Mouse (Mus musculus) WW6 (cell line): ENCODE measurements at regions not wholly inside any gene's neighbourhood (a gene's known extent, or its start where the extent isn't known, plus 50 kb on each side); places are given as distances from the start of the nearest gene placed in this dataset.
"Not testable (repeated sequence)": the region's sequence is repeated elsewhere in the genome, so short reads cannot be mapped to it uniquely, and the experiment has no call there.

Experiments used
- DNase-seq: peaks from one replicate; pipeline ENCODE4 v3.0.0-alpha.2; 2013; ENCODE audit warnings: low read depth, low spot score

DNA sequence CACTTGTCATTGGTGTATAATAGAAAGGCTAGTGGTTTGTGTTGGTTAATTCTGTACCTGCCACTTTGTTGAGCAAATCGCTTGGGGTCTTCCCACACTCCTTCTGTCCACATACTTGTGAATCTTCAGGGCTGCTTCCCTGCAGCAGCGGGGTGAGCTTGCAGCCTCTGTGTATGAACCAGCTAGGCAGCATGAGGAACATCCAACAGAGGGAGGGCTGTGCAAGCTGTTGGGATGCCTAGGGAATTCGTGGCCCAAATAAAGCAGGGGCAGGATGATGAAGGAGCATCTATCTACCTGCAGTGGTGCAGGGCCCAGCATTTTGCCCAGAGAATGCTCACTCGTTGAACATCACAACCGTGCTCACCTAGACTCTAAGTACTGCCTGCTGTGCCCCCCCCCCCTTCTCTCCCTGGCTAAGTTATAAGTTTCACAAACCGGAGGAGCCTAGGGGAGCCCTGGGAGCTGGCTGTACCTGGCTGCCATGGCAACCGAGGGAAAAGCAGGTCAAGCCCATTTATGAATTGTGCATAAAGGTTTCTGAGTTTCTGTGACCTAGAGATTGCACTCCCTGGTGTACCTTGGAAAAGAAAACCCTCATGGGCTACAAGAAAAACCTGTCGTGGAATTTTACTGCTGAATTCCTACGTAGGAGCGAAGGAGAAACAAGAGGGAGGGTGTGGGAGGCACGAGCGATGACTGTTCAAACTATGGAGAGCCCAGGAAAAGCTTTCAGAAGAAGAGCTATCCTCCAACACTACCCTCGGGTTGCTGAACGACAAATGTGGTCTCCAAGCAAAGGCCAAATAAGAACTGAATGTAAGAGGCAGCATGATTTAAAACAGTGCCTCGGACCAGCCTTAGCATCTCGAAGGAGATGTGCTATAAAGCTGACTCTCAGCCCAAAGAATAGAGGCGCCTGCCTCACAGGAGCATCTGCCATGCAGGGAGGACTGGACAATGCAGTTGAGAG, 131.0 kb upstream of the Dapk1 start:
- DNase-seq, result no peak

- DNase-seq, result no peak
Measured at GRCm38 (mm10) chr13:60471602-60472001, 130.1 kb upstream of the Dapk1 start.

DNA sequence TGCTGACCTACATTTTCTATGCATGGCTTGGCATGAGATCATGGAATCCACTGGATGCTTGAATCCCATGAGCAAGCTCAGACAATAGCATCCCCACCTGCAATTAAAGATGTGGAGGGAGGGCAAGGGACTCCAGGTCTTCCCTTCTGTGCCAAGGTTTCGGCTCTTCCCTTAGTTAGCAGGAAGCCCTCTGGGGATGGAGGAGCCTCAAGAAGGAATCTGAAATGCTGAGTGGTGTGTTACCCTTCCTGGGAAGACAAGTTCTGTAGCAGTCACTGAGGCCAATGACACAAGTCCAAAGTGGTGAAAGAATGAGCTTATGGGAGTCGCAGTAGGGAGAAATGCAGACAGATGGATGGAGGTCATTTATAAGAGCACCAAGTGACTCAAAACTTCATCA, 125.4 kb upstream of the Dapk1 start:
- no peak for DNase-seq

- DNase-seq, result no peak
Measured at GRCm38 (mm10) chr13:60478301-60478700, 123.4 kb upstream of the Dapk1 start.

DNA sequence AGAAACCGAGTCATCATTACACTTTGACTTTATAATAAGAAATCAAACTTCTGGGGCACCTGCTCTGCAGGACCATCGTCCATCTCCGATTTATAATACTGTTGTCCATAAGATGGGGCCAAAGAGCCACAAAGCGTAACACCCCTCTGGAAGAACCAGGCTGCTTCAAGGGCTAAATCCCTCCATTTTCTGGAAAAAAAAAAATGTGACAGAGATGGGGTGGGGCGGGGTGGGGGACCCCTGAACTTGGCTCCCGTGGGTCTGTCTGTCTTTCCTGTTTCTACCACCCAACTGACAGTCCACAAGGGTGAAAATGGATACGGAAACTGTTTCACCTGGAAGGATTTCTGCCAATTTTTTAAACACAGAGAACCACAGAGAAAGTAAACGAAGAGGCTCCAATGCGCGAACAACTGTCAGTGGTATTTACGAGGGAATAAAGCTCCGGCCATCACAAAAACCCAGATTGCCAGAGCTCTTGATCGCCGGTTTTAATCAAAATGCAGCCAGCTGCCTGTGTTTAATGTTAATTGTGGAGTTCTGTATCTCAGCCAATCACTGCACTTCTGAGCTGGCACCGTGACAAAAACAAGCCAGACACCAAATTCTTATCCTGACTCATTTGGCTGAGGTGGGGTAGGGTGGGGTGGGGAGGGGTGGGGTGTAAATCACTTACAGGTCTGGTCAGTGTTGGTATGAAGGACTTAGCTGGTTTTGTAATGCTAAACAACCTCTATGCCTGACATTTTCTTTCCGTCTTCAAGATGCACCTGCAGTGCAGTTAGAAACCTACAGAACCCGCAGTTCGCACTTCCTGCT, 122.5 kb upstream of the Dapk1 start:
- no peak for DNase-seq

- no peak for DNase-seq
Measured at GRCm38 (mm10) chr13:60479862-60480730, 121.7 kb upstream of the Dapk1 start.

DNA sequence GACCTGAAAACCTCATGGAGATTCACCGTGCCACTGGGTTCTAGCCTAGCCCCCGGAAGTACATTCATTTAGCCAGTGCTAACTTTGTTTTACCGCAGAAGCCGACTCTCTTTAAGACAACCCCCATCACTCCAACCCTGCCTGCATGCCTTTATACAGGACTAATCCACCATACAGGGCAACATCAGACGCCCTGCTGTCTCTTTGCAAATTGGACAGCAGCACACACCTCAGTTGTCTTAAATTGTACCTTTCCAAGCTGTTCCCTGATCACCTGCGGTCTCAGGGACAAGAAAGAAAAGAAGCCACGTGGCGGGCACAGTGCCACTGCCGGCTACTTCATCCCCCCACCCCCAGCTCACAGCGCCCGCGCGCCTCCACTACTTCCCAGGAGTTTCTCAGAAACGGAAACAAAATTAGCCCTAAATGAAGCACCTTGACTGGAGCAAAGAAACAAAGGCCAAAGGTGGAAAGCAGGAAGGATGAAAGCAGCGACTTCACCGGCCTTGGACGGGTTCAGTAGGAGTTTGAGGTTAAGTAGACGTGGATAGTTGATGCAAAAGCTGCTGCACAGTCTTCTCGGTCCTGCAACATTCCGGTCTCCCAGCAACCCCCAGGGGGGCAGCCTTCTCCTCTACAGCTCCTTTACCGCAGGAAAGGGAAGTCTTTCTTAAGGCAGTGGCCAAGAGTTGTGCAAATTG, 120.9 kb upstream of the Dapk1 start:
- no peak for DNase-seq

DNA sequence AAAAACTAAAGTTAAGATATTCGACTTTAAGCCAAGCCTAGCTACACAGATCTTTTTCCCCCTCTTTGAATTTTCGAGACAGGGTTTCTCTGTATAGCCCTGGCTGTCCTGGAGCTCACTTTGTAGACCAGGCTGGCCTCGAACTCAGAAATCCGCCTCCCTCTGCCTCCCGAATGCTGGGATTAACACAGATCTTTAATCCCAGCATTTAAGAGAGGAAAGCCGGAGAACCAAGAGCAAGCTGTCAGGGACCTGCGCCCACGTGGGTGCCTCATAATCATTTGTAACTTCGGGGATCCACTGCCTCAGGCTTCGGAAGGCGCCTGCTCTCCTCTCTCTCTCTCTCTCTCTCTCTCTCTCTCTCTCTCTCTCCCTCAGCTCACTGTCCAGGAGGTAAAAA, 120.3 kb upstream of the Dapk1 start:
- DNase-seq, result not testable (repeated sequence)

GRCm38 (mm10) chr13:60481946-60482345, 119.8 kb upstream of the Dapk1 start:
- no peak for DNase-seq

GRCm38 (mm10) chr13:60486105-60486504, 115.6 kb upstream of the Dapk1 start:
- no peak for DNase-seq

DNA sequence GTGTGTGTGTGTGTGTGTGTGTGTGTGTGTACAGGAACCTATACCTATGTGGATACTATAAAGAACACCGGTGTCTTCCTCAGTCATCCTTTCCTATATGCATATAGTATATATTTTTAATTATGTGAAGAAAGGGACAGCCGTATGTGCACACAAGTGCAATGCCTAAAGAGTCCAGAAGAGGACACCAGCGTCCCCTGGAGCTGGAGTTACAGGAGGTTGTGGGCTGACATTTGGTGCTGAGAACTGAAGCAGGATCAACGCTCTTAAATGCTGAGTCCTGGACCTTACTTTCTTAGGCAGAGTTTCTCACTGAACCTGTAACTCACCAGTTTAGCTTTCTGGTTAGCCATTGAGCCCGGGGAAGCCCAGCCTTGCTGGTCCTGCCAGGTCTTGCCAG, 114.9 kb upstream of the Dapk1 start:
- no peak for DNase-seq

GRCm38 (mm10) chr13:60488131-60488883, 113.4 kb upstream of the Dapk1 start:
- DNase-seq, result no peak

DNA sequence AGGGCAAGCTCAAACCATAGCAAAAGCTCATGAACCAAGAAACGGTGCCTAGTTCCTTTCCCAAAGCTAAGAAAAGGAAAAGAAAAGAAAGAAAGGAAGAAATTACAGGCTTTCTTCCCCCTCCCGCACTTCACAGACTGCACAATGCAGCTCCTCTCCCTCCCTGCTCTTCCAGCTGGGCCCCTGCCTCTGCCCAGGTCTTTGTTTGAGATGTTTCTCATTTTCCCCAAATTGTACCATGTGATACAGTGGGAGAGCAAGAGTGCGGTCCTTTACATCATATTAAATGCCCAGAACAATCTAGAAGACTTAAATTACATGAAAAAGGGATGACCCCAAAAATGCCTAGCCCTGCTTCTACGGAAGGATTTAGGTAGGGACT, 112.9 kb upstream of the Dapk1 start:
- no peak for DNase-seq

- no peak for DNase-seq
Measured at GRCm38 (mm10) chr13:60491948-60492464, 109.7 kb upstream of the Dapk1 start.

DNA sequence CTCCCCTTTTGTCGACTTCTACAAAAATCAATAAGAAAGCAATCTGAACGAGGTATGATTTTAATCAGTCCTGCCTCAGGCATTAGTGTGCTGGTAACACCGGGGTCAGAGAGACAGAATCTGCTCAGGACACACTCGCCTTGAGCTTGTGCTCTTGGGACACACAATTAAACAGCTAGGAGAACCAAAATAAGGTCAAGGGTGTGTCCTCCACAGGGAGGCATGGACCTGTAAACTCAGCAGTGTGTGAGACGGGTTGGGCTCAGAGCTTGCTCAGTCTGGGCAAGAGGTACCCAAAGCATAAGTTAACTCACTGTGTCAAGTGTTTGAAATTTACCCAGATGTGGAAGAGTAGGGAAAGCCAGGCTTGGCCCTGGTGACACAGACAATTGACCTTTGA, 107.9 kb upstream of the Dapk1 start:
- DNase-seq, result no peak

GRCm38 (mm10) chr13:60497714-60498400, 103.9 kb upstream of the Dapk1 start:
- DNase-seq, result no peak

DNA sequence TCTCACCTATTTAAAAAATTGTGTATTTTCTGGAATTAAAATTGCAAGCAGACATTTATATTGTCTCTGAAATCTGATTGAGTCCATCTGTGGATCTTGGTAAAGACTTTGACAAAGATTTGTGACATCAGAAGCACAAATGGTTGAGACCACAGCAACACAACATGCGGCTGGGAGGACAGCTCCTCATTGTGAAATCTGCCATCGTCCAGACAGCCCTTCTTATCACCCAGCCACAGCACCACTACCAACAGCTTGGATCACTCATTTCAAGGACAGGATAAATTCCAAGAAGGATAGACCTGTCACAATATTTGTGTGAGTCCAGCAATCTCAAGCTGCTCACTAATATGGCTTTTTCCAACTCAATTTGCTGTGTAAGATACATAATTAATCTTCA, 97.6 kb upstream of the Dapk1 start:
- no peak for DNase-seq

DNA sequence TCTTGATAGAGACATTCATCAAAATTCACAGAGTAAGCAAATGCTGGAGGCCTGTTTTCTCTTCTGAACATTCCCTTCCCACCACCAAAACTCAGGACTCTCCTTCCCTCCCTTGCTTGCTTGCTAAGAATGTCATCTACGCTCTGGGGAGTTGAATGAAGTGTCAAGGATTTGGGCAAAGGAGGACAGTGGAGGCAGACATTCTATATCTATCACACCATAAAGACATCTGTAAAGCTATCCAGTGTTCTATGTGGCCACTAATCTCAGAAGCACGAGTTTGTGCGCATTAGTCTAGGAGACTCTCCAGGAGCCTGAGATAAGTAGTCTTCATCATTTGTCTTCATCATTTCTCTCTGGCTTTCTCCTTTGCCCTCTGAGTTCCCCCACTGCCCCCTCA, 94.1 kb upstream of the Dapk1 start:
- no peak for DNase-seq

- no peak for DNase-seq
Measured at GRCm38 (mm10) chr13:60508054-60508453, 93.7 kb upstream of the Dapk1 start.

DNA sequence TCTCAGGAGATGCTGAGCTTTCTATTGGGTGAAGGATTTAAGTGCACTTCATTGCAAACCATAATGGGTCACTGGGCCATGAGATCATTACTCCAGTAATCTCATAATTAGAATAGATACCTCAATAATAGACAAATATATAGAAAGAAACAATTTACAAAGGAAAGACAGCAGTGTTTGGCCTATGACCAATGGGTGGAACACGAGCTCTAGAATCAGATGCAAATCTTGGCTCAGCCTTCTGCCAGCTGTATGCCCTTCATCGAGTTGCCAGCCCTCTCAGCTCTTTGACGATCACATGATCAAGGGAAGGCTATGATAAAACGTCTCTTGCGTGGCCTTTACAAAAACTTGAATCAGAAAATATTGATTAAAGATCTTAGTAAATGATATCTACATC, 92.9 kb upstream of the Dapk1 start:
- DNase-seq, result no peak
